Mouse (Mus musculus) intestine, embryonic 14.5 days (tissue): ENCODE data around the gene Rbfox1. TPM values are rescaled to one million over a fixed set of nuclear protein-coding genes. Genes with fewer than 3 reads are reported as not detected.

Experiments
- ATAC-seq: fragments of 200-750 bp; cut with Nextera tagmentation; replicated peaks from 2 replicates; pipeline ENCODE4 v1.8.0; 2017; ENCODE audit warnings: low read depth, moderate number of reproducible peaks, moderate TSS enrichment, moderate library complexity; ENCODE audit not compliant: low FRiP score, low TSS enrichment
- DNase-seq: peaks from one replicate; pipeline ENCODE4 v3.0.0-alpha.2; 2018; ENCODE audit warnings: low spot score
- H3K27ac ChIP-seq: fragments of 300-500 bp; sonication (generic); 2 replicates; pipeline ENCODE4 v1.5.1; 2014; ENCODE audit warnings: low read depth, mild to moderate bottlenecking, control low read depth
- H3K27me3 ChIP-seq: fragments of 300-500 bp; sonication (generic); replicated peaks from 2 replicates; pipeline ENCODE4 v1.6.1; 2014; ENCODE audit warnings: low read length, control low read depth; ENCODE audit not compliant: control insufficient read depth, insufficient read depth
- H3K36me3 ChIP-seq: fragments of 300-500 bp; sonication (generic); 2 replicates; pipeline ENCODE4 v1.6.1; 2014; ENCODE audit warnings: low read length, control low read depth; ENCODE audit not compliant: control insufficient read depth, insufficient read depth
- H3K4me1 ChIP-seq: fragments of 300-500 bp; sonication (generic); replicated peaks from 2 replicates; pipeline ENCODE4 v1.6.1; 2014; ENCODE audit warnings: low read length, control low read depth, mixed read lengths; ENCODE audit not compliant: control insufficient read depth, insufficient read depth
- H3K4me2 ChIP-seq: fragments of 300-500 bp; sonication (generic); 2 replicates; pipeline ENCODE4 v1.6.1; 2014; ENCODE audit warnings: low read length
- H3K4me3 ChIP-seq: fragments of 300-500 bp; sonication (generic); 2 replicates; pipeline ENCODE4 v1.5.1; 2014; ENCODE audit warnings: low read depth, low read length, control low read depth, mixed read lengths
- H3K9ac ChIP-seq: fragments of 300-500 bp; sonication (generic); 2 replicates; pipeline ENCODE4 v1.6.1; 2014; ENCODE audit warnings: mild to moderate bottlenecking, low read length
- H3K9me3 ChIP-seq: fragments of 300-500 bp; sonication (generic); 2 replicates; pipeline ENCODE4 v1.6.1; 2016; ENCODE audit warnings: low read length, control low read depth; ENCODE audit not compliant: control insufficient read depth
- WGBS: fragments of 180-500 bp; shearing (Covaris S2); extraction: QIAGEN DNeasy Blood & Tissue Kit; methylation state at CpG from one replicate; pipeline ENCODE4 v1.1.7; 2014; 5-methylcytosine and 5-hydroxymethylcytosine counted together
- polyA plus RNA-seq: library from polyadenylated mRNA; unstranded; fragments of >200 nt; fragmentation: Nextera tagmentation; extraction: Ambion mirVana; gene quantifications from 2 replicates; pipeline ENCODE4 v1.2.1, GENCODE M21; 2014

The Rbfox1 gene
- polyA plus RNA-seq, 1 experiment from 2014 or later = 3.3 TPM

DNA sequence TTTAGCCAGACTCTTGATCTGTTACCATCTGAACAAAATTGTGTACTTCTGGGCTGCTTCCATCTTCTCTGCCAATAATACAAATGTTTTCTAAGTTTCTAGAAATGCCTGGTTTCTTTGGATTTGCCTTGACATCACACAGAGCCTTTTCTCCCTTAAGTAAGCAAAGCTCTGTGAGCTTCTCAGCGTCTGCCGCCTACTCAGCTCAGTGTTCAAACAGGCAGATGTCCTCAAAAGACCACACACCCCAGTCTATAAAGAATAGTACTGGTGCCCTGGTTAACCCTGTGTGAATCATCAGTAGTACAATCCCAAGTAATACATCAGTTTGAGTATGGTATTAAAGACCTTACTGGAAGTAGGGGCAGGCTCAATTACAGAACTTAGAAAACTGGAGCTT is 1322.4 kb downstream of the Rbfox1 start:
- DNase-seq (no peak), ATAC-seq (no peak)
- Histone ChIP-seq H3K9ac (no peak overlapping the region), H3K4me1 (no peaks in the 10 kb centered on the region), H3K36me3 (no peaks in the 10 kb centered on the region), H3K9me3 (no peaks in the 10 kb centered on the region), H3K4me2 (no peak overlapping the region), H3K27ac (no peak overlapping the region), H3K27me3 (no peaks in the 10 kb centered on the region), H3K4me3 (no peak overlapping the region)
- 32% methylated on average over 2 of the region's 2 CpGs for WGBS

DNA sequence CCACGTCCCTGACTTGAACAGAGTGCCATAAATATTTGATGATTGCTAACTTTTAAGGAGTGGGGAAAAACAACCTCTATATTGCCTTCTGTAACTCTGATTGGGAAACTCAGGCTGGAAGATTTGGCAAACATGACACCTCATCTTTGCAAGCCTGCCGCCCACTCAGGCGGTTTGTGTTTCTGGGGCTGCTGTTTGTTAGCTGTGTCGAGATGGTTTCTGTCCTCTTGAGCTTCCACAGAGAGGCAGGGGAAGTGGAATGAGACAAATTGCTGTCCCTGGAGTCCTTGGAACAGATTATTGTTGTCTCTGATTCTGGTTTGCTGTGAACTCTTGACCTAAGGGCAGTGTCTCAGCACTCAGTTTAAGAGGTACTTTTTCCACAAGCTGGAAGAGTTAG is 1327.6 kb downstream of the Rbfox1 start:
- no peak for ATAC-seq
- H3K9ac ChIP-seq = no peak overlapping the region
- no peaks in the 10 kb centered on the region for H3K27me3 ChIP-seq
- no peaks in the 10 kb centered on the region for H3K36me3 ChIP-seq
- no peak for DNase-seq
- 46% methylated on average over 4 of the region's 4 CpGs for WGBS
- H3K4me1 ChIP-seq = no peaks in the 10 kb centered on the region
- no peaks in the 10 kb centered on the region for H3K9me3 ChIP-seq
- H3K27ac ChIP-seq = no peak overlapping the region
- no peak overlapping the region for H3K4me3 ChIP-seq
- no peak overlapping the region for H3K4me2 ChIP-seq

DNA sequence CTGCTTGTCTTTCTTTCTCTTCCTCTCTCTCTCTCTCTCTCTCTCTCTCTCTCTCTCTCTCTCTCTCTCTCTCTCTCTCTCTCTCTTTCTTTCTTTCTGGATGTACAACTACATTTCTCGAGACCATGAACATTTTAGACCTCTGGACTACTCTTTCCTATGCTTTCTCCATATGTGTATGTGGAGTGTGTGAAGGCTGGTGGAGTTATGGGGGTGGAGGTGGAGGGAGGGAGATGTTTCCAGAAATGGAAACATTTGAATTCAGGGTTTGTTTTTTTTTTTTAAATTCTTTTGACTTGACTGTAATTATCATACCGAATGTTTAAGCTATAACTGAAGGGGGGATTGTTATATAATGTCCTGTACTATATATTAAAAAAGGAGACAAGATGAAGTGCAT is 1338.1 kb downstream of the Rbfox1 start:
- WGBS = 67% methylated on average over 2 of the region's 2 CpGs

DNA sequence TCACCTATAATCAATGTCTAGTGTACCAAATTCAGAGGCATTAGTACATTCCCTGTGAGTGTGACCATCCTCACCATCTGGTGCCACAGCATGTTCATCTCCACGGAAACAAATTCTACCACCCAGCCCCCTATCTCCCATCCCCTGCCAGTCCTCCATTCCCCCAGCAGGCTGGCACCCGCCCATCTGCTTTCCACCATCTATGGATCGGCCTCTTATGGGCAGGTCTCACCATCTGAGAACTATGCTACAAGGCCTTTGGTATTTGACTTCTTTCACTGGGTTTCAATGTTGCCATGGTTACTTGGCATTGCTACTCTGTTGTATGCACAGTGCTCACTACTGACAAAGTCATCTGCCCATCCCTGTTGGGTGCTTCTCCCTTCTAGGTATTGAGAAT is 1340.8 kb downstream of the Rbfox1 start:
- ATAC-seq (no peak), DNase-seq (no peak)
- Histone ChIP-seq H3K4me3 (no peak overlapping the region), H3K9me3 (no peaks in the 10 kb centered on the region), H3K27ac (no peak overlapping the region), H3K4me1 (no peaks in the 10 kb centered on the region), H3K27me3 (no peaks in the 10 kb centered on the region), H3K4me2 (no peak overlapping the region), H3K36me3 (no peaks in the 10 kb centered on the region), H3K9ac (no peak overlapping the region)
- 89% methylated on average over 3 of the region's 3 CpGs for WGBS

More for the DNA sequence above, 1338.1 kb downstream of the Rbfox1 start:
- no peak overlapping the region for H3K4me3 ChIP-seq
- H3K4me1 ChIP-seq = no peaks in the 10 kb centered on the region
- no peak overlapping the region for H3K27ac ChIP-seq
- ATAC-seq = no peak
- H3K27me3 ChIP-seq = no peaks in the 10 kb centered on the region
- DNase-seq = no peak
- H3K9me3 ChIP-seq = no peaks in the 10 kb centered on the region
- H3K4me2 ChIP-seq = no peak overlapping the region
- no peaks in the 10 kb centered on the region for H3K36me3 ChIP-seq
- H3K9ac ChIP-seq = no peak overlapping the region

DNA sequence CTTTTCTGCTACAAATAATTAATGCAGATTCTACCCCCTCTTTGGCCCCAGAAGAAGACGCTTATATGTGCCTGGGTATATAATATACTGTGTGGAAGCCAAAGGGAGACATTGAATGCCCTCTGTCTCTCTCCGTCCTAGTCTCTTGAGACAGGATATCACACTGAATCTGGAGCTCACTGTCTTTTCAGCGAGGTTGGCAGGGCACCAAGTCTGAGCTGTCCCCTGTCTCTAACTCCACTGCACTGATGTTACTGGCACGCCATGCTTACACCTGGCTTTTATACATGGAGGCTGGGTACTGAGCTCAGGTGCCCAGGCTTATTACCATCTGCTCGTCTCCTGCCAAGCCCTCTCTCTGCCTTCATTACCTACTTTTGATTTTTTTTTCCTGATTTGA is 1343.1 kb downstream of the Rbfox1 start:
- Histone ChIP-seq H3K36me3 (no peaks in the 10 kb centered on the region), H3K4me1 (no peaks in the 10 kb centered on the region), H3K9ac (no peak overlapping the region), H3K9me3 (no peaks in the 10 kb centered on the region), H3K4me3 (no peak overlapping the region), H3K27me3 (no peaks in the 10 kb centered on the region), H3K27ac (no peak overlapping the region), H3K4me2 (no peak overlapping the region)
- DNase-seq (no peak), ATAC-seq (no peak)
- 83% methylated on average over 5 of the region's 5 CpGs for WGBS

DNA sequence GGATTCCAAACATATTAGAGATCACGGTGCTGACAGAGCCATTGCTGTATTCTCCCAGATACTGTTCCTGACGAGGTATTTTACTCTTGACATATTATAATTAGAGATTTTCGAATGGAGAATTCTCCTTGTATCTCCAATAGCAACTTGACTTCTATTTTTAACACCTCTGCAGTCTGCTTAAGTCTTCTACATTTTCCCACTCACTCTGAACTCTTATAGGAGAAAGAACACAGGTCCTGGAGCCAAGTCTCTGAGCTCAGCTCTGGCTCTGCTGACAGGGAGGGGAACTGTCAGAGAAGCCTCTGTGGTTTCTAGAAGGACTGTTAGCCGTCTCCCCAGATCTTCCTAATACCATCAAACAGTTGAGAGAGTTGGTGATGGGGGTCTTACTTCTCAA is 1344.1 kb downstream of the Rbfox1 start:
- 63% methylated on average over 4 of the region's 4 CpGs for WGBS
- no peaks in the 10 kb centered on the region for H3K36me3 ChIP-seq
- no peak overlapping the region for H3K4me2 ChIP-seq
- no peak overlapping the region for H3K27ac ChIP-seq
- DNase-seq (no peak), ATAC-seq (no peak)
- H3K27me3 ChIP-seq = no peaks in the 10 kb centered on the region
- no peaks in the 10 kb centered on the region for H3K9me3 ChIP-seq
- no peaks in the 10 kb centered on the region for H3K4me1 ChIP-seq
- no peak overlapping the region for H3K4me3 ChIP-seq
- H3K9ac ChIP-seq = no peak overlapping the region

DNA sequence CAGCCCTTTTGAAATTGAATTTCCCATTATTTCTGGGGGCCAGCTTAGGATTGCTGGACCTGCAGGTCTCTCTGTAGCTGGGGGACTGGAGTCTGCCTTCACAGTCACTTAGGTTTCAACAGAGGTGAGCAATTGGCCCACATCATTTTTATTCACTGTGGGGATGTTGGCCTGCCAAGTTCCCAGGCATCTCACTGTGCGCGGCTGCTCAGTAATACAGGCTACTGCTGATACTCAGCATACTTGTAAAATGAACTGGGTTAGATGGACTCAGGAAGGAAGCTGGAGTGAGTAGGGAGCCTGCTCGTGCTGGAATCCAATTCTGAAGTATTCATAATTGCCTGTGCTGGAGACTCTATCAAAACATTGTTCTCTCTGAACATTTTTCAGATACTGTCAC is 1356.5 kb downstream of the Rbfox1 start:
- Histone ChIP-seq H3K4me3 (no peak overlapping the region), H3K4me1 (no peaks in the 10 kb centered on the region), H3K4me2 (no peak overlapping the region), H3K9me3 (no peaks in the 10 kb centered on the region), H3K36me3 (no peaks in the 10 kb centered on the region), H3K27me3 (no peaks in the 10 kb centered on the region), H3K9ac (no peak overlapping the region), H3K27ac (no peak overlapping the region)
- 73% methylated on average over 3 of the region's 3 CpGs for WGBS
- ATAC-seq = no peak
- no peak for DNase-seq

DNA sequence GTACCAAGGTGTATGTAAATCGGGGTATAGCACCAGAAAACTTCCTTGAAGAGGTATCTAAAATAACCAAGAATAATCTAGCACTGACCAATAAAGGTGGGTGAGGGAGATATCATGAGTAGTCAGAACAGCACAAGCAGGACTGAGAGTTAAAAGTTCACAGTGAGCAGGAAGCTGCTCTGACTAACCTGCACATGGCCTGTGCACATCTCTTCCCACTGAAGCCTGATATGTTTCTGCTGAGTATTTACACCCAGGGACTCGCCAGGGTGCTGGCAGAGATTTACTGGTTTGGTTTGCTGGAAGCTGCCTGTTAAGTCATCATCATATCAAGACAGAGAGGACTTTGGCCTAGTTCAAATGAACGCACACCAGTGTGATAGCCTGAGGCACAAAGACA is 1357.3 kb downstream of the Rbfox1 start:
- Histone ChIP-seq H3K36me3 (no peaks in the 10 kb centered on the region), H3K9me3 (no peaks in the 10 kb centered on the region), H3K4me3 (no peak overlapping the region), H3K4me2 (no peak overlapping the region), H3K27me3 (no peaks in the 10 kb centered on the region), H3K4me1 (no peaks in the 10 kb centered on the region), H3K9ac (no peak overlapping the region), H3K27ac (no peak overlapping the region)
- ATAC-seq = no peak
- DNase-seq = no peak
- 75% methylated on average over 3 of the region's 3 CpGs for WGBS

DNA sequence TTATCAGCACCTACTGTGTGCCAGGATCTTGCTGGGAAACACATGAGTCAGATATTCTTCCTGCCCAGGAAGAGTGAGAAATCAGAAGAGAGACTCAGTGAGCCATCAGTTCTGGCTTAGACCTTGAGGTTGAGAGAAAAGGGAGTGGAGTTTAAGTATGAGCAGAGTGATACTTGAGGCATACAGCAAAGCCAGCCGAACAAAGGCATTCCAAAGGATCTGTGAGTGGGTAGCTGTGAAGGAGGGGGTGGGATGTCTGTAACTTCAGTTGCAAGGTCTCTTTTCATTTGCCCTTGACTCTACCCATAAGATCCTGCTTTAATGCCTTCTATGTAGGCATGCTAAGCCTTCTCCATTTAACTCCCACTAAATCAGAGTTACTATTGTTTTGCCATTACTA is 1359.2 kb downstream of the Rbfox1 start:
- H3K9ac ChIP-seq = no peak overlapping the region
- H3K36me3 ChIP-seq = no peaks in the 10 kb centered on the region
- DNase-seq = no peak
- no peak for ATAC-seq
- H3K4me2 ChIP-seq = no peak overlapping the region
- H3K4me1 ChIP-seq = no peaks in the 10 kb centered on the region
- no peak overlapping the region for H3K4me3 ChIP-seq
- H3K27me3 ChIP-seq = no peaks in the 10 kb centered on the region
- 83% methylated on average over 1 of the region's 1 CpGs for WGBS
- no peak overlapping the region for H3K27ac ChIP-seq
- H3K9me3 ChIP-seq = no peaks in the 10 kb centered on the region
